Mouse (Mus musculus) heart, postnatal 10 days (tissue): ENCODE data around the gene Kcnd3. TPM values are rescaled to one million over a fixed set of nuclear protein-coding genes. Genes with fewer than 3 reads are reported as not detected.
"Not testable (repeated sequence)": the region's sequence is repeated elsewhere in the genome, so short reads cannot be mapped to it uniquely, and the experiment has no call there.

Experiments
- DNase-seq, 2 experiments: peaks; one replicate each; pipeline ENCODE4 v3.0.0; 2021
- intact Hi-C: fragments of 180-260 bp; cut with DNase I; formaldehyde crosslinking; loops from one replicate; pipeline ENCODE4 v1.15.1; 2025
- total RNA-seq, 2 experiments: library from RNA; stranded (reverse); gene quantifications; 2 replicates each; pipeline ENCODE4 v1.2.3; 2021

Kcnd3 gene
- total RNA-seq, 2 experiments from 2014 or later: 1.7 to 2.2 TPM

DNA sequence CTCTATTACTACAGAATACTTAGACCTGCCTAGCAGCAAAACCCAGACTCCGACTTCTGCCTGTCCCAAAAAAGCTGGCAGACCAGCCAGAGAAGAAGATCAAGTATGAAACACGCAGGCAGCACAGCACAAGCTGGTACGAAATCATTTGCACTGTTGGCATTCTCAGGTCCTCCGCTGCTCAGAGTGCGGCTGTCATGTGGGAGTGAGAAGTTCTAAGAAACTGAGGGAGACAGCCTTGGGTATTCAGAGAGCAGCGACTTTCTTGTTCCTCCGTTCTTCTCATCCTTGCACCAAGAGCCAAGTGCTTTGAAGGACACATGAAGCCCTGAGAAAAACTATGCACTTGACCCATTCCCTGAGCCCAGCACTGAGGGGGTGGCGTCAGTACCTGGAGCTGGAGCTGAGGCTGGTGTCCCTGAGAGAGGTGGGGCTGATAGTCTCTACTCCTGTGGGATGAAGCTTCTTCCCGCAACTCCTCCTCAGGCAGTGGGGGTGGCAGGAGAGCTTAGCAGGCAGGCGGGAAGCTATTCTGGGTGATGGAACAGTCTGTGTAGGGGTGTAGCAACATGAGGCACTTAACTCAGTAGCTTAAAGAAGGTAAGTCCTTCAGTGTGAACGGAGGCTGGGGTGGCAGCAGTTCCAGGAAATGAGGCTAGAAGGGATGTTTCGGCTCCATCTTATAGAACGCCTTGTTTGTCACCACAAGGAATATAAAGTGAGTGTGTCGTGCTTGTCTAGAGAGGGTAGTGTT lies 241.4 kb downstream of the Kcnd3 start:
- DNase-seq: no peak
- intact Hi-C loops: no loop called here

DNA sequence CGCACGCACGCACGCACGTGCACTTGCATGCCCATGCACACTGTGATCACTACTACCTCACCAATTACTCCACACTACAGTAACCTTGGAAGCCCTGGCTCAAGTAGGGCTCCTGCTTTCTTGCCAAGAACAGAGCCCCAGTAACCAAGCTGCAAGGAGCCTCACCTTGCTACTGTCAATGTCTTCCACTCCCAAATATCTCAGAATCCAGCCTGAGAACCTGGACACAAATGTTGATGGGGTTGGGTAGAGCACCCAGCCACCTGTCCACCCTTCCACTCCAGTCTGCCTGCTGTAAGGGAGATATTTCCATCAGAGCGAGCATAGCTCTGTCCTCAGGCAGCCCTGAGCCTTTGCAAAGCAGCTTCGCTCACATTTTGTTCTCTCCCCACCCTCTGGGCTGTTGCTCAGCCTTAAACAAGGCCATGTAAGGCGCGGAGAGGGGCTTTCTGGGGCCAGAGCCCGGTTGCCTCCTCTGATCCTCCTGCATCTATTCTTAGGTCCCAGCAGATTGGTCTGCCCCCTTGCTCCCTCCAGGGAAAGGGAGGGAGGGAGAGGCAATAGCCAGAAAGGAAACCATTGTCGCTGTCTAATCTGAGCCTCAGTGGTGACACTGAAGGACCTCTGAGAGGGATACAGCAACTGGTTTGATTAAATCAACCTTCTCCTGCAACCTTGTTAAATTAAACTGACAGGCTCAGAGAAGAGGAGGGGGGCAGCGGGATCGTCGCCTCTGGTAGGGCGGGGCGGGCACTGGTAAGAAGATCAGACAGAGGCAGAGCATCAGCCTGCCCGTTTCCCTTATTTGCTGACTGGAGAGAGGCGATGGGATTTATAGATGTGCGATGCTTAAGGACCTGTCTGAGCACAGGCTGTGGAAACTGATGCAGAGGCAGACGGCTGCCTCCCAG lies 243.6 kb downstream of the Kcnd3 start:
- intact Hi-C loops: no loop called here
- DNase-seq: peak; percentile 73 to 82

DNA sequence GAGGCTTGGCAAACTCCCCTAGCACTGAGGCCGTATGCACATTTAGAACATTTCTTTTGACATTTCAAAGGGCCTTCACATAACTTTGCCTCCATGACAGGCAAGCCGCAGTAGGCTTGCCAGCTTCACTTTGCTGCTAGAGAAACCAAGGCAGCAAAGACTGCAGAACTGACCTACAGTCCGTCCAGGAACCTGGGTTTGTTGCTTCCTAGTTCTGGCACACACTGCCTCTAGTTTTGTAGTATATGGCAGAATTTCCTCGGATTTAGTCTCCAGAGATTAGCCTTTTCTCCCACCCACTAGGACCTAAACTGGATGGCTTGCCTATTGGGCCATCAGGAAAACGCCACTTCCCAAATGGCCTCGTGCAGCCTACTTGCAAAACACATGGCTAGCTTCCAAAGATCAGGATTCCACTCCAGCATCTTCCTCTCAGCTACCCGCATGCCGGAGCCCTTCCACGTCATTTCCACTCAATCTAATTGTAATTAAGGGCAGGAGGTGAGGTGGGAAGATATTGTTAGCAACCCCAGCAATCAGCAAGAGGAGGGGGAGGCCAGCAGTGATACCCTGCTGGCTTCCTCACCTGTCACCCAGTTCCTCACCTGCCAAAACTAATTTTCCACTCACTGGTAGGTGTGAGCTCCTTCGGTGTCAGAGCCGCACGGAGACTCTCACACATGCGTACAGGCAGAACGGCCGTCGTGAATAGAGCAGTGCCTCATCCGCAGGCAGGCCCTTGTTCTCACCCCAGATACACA lies 244.4 kb downstream of the Kcnd3 start:
- intact Hi-C loops: no loop called here
- no peak for DNase-seq

DNA sequence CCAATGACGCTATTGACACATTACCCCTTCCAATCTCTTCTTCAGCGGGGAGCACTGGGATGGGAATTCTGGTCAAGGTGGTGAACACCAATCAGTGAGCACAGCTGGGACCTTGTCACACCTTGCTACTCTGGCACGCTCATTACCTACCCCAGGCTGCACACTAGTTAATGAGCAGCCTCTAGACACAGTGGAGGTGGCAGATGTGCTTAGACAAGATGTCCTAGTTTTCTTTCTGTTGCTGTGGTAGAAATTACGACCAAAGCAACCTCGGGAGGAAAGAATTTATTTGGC lies 245.0 kb downstream of the Kcnd3 start:
- intact Hi-C loops: no loop called here
- no peak for DNase-seq

DNA sequence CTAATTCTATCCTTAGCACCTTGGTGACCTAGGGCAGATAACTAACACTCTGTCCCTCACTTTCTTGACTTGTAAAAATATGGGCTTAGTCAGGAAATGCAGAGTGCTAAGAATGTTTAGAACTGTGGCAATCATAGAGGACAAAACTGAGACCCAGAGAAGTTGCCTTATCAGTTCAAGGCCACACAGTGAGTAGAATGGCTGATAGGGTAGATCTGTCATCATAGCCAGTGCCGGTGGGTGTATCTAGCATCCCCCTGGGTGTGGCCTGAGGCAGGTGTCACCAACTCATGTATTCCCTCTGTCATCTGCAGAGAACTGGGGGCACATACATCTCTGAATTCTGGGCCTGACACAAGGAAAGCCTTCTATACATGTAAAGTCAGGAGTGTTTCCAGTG lies 246.2 kb downstream of the Kcnd3 start:
- DNase-seq: no peak
- intact Hi-C loops: no loop called here

DNA sequence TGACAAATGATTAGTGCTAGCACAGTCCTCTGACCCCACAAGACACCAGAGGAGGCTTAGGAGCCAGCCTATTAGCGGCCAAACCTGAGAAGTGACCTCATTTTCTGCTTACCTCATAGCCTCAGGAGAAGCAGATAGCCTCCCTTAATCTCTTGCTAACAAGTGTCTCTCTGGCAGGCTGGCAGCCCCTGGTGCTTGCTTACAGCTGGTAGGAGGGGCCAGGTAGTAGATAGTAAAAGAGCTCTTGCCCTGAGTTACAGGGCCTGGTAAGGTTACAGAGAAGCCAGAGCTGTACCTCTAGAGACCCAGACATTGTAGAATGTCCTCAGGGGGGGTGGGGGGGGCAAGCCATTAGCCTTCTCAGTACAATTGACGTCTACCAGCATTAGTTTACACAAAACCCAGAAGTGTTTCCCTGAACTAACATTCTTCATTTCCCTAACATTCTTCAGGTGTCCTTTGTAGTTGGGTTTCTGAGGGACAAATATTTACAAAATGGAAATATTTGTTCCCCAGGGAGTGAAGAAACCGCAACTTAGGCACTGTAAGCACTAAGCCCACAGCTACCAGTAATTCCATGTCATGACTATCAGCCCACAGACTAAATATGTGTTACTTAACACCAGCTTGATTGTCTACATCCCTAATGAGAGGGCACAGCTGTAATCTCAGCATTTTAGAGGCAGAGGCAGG lies 247.3 kb downstream of the Kcnd3 start:
- intact Hi-C loops: no loop called here
- peak in 1 of 2 experiments; percentile 74 for DNase-seq

DNA sequence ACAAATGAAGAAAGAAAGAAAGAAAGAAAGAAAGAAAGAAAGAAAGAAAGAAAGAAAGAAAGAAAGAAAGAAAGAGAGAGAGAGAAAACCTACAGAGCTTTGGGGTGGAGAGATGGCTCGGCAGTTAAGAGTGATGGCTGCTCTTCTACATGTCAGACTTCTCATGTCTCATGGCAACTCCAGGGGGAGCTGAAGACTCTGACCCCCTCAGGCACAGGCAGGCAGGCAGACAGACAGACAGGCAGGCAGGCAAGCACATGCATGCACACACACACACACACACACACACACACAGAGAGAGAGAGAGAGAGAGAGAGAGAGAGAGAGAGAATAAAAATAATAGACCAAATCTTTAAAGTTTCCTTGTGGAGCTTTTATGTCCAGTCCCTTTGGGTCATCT lies 248.7 kb downstream of the Kcnd3 start:
- DNase-seq, intact Hi-C loops: not testable (repeated sequence)

DNA sequence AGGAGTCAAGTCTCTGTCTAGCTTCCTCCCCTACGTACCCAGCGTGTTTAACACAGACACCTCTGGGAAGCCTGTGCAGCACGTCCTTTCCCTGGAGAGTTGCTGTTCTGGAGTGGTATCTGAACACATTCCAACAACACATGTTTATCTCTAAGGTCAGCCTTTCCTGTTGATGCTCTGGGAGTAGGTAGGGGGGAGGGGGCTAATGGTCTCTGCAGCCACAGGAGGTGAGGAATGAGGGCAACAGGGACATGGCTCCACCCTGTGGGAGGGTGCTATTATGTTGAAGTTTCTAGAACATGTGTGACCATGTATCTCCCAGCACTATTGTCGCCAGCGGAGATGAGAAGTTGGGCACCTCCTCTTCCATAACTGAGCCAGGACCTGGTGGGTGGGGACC lies 249.3 kb downstream of the Kcnd3 start:
- intact Hi-C loops: no loop called here
- peak; percentile 58 to 59 for DNase-seq

DNA sequence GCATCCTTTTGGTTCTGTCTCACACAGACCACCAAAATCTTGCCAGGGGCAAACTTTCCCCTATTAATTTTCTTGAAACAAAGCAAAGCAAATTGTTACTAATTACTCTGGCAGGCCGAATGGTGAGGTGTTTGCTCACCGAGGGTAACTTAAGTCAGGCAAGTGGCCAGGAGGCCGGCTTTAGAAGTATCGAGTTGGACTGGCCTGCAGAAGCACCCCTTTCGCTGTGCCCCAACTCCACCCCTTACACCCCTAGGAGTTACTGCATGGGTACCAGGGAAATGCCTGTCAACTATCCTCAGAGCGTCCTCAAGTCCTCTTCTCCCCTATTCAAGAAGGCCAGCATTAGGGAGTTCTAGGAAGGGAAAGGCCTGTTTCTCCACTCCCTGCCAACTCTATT lies 251.4 kb downstream of the Kcnd3 start:
- no peak for DNase-seq
- intact Hi-C loops: no loop called here

DNA sequence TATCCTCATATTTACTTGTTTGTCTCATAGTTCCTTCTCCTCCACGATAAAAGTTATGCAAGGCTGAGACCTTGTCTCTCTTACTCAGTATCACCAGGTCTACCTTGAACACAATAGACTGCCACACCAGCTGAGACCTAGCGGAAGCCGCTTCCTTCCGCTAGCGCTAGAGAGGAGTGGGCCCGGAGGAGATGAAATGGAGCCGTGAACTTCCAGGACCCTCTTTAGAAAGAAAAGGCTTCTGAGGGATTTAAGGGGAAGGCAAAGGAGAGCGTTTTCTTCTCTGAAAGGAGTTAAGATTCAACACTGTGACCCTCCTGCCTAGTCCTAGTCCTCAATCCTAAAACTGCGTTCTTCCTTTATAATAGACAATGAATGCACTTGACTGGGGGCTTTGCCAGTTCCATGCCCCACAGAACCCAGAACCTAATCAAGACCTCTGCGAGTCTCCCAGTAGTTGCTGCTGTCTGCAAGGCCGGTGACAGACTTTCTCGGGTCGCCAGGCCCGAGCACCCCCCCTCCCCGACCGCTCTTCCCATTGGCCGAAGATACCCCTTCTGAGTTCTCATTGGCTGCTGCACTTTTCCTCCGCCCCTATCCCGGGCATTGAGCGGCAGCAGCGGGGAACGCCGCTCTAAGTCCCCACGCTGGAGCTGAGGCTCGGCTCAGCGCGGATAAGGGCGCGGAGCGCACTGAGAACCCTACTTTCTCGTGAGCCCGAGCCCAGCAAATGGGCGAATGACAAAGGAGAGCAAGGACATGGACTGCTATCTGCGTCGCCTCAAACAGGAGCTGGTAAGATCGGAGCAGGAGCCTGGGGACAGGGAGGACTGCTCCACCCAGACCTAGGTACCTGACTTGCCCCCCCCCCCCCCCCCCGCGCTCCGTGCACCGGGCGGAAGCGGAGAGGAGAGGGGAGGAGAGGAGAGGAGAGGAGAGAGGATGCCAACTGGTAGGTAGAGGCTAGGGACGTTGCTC lies 252.2 kb downstream of the Kcnd3 start, which contains the start of gene Inka2:
Gene Inka2 (plus strand): TSS at position 569 of the 978 bp plus-strand sequence.
- peak; percentile 90 to 93 for DNase-seq
- intact Hi-C loops: no loop called here

DNA sequence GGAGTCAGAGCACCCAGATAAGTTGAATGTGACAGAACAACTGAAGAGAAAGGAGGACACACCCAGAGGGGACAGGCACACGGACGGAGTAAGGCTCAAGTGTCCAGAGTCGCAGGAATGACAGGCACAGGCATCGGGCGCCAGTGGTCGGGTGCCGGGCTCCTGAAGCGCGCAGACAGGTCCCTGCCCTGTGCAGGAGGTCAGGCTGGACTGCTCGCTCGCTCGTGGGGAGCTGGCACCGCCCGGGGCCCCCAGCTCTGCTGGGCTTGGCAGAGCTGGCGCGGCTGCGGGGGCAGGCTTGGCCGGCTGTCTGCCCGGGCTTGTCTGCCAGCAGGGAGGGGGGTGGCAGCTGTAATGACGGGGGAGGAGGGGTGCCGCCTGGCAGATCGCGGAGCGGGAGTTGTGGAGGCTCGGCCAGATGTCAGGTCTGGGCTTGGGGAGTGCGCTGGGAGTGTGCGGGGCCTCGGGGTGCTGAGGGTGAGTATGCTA lies 253.0 kb downstream of the Kcnd3 start:
- DNase-seq: peak; percentile 78 to 86
- intact Hi-C loops: no loop called here

DNA sequence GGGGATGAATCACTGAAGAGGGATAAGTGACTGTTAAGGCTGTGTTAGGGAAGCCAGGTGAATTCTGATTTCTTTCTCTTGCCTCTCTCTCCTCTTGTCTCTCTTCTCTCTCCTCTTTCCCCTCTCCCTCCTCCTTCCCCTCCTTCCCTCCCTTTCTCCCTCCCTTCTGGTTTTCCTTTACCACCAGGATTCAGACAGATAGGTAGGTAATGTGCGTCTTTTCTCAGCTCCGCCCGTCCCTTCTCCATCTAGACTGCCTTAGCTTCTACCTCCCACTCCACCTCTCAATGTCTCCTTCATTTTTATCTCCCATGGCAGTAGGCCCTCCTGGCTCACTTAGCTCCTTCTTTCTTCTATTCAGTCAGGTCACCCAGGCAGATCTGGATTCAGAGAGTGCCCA lies 253.4 kb downstream of the Kcnd3 start:
- intact Hi-C loops: no loop called here
- DNase-seq: no peak

DNA sequence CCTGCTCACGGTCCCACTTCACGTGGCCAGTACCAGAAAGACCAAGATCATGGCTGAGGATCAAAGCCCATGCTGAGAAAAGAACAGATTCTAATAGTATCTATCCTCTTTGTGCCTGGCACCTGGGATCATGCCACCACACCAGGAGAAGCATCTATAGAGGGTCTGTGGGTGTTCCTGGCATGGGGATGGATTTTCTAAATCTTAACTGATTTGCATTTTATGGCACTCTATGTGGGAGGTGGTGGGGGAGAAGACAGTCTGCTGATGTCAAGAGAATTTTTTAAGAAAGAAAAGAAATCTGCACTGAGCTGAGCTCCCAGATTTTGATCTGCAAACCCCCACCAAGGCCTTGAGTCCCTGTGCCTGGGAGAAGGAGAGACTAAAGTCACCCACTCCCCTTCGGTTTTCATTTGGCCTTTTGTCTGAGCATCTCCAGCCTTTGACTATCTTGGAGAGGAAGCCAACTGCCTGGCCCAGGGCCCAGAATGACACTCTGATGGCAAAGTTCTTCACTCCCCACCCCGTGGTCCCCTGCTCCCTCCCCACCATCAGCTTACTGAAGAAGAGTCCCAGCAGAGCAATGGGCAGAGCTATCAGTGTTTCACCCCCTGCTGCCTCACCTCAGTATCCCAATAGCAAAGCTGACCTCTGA lies 254.4 kb downstream of the Kcnd3 start:
- intact Hi-C loops: no loop called here
- DNase-seq: peak in 1 of 2 experiments; percentile 50

DNA sequence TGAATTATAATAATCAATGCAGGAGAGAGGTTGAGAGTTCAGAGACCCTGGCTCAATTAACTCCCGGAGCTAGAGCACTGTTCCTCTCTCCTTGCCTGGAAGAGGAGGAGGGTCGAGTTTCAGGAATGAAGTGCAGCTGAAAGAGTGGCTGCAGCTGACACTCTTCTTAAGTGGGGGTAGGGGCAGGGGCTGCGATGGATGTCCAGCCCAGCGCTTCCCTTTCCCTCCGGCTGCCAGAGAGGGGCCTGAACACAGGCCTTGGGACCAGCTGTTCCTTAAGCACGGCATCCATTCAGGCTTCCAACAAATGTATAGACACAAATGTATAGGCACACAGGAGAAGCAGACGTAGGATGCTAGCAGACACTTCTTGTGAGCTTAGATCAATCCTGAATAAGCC lies 255.5 kb downstream of the Kcnd3 start:
- peak in 1 of 2 experiments; percentile 0 for DNase-seq
- intact Hi-C loops: no loop called here

DNA sequence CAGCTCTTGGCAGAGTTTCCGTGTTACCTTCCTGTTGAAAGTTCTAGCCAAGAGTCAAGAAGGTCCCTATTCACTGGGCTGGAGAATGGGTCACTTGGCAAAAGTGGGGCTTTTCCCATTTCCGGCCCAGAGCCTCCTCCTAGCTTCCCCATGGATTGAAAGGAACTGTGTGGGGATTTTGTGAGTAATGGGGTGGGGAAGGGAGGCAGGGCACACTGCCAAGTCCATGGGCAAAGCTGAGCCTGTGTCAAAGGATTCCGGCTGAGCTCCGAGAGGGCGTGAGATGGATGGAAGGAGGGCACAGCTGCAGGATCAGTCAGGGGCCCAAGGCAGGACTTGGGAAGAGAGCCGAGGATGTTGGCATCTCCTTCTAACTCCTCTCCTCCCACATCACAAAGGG lies 258.1 kb downstream of the Kcnd3 start:
- no peak for DNase-seq
- intact Hi-C loops: no loop called here

DNA sequence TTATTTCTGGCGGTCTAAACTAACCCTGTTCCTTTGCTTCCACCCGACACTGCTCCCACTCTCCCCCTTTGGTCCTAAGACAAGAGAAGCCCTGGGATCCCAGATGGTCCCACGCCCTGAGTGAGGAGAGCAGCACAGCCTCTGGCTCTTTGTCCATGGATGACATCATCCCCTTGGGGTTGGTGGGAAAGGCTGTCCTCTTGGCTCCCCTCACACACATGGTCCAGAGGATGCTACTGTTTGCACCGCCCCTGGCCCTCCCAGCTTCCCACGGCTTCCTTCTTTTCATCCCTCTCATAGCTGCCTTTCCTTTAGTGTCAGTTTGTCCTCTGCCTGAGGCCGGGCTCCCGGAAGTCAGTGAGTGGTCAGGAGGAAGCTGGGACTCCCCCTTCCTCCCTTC lies 259.6 kb downstream of the Kcnd3 start:
- intact Hi-C loops: no loop called here
- peak; percentile 86 for DNase-seq

DNA sequence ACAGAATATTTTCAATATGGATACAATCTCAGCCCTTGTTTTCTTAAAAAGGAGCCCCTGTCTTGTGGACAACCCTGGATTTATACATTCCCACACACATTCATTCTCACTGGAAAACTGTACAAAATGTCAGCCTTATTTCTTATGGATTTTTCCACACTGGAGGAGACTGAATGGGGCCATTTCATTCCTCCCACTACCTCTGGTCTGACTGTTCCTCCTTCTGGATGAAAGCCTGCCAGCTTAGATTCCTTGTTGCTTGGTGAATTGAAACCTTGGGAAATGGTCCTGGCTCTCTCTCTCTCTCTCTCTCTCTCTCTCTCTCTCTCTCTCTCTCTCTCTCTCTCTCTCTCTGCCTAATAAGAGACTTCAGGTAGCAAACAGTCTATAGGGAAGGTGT lies 260.7 kb downstream of the Kcnd3 start:
- DNase-seq: no peak
- intact Hi-C loops: no loop called here

DNA sequence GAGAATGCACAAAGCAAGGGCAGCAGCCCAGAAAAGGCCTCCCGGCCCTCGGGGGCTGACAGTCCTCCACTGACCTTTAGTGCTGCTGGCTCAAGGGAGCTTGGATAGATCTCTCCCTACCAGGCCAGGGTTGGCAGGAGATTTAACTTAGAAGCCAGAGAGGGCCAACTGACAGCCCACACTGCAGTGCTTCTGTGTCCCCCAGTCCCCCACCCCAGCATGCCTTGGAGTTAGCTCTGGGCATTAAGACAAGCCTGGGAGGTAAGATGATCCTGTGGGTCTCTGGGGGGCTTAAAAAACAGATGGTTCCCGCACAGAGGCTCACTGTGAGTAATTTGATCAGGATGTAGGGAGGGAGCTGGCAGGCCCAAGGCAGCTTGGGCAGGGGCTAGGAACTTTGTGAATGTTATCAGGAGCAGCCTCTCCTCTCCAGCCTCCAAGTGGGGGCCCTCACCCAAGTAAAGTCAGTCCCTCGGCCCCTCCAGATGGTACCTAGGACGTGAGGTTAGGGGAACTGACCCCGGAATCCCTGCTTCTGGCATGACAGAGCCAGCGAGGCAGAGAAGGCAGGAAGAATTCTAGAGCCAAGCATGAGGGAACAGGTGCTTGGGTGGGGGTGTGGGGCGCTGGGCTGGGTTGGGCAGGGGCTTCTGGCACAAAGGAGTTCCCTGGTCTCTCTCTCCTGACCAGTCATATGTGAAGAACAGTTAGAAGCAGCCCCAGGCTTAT lies 262.1 kb downstream of the Kcnd3 start:
- peak; percentile 66 to 71 for DNase-seq
- intact Hi-C loops: no loop called here
